Mouse (Mus musculus) inflammation-experienced regulatory T-cells, adult 6 months (primary cell): ENCODE measurements around the gene Rab34. TPM values are rescaled to one million over a fixed set of nuclear protein-coding genes. Genes with fewer than 3 reads are reported as not detected.
A peak's percentile ranks its signal among the peaks of the same experiment; 100 is the strongest.

Experiments used
- ATAC-seq: one replicate; pipeline ENCODE4 v1.8.0; 2017
- polyA plus RNA-seq, 3 experiments: library from polyadenylated mRNA; unstranded; fragments of 100-300 nt; shearing (Covaris generic); gene quantifications; one replicate each; pipeline ENCODE4 v1.2.1; 2017

Gene Rab34
- polyA plus RNA-seq, 3 experiments from 2014 or later, result 1.4 TPM; not detected in 2

DNA sequence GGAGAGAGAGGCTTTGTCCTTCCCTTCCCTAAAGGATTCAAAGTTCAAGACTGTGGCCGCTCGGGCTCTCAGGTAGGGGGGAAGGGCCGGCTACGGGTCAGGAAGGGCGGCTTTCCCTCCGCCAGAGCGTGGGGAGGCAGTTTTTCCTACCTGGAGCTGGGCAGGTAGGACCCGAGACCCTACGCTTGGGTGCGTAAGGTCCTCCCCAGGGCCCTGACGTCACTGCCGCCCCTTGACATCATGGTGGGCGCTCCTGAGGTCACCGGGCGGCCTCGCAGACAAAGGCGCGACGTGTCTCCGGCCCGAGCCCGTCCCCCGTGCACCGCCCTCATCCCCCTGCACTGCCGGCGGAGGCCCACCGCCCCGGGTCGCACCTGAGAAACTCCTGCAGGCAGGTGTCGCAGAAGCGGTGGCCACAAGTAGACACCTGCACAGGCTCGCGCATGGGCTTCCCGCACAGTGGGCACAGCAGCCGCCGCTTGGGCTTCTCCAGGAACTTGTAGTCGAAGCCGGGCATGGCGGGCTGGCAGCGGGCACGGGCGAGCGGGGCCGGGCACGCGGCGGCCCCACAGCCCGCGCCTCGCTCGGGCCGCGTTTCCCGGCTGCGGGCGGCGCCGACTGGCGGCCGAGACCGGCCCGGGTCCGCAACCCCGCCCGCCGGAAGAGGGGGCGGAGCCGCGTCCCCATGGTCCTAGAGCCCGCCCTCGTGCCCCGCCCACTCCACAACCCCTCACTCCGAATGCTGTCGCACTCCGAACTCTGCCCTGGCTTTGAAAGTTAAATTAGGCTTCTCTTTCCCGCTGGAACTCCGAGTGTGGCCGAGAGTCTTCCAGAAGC, 23.1 kb upstream of the Rab34 start, which contains the start of gene Traf4:
TSS of gene Traf4 (minus strand) at position 666 of the 837 bp plus-strand sequence.
- peak; percentile 63 for ATAC-seq

DNA sequence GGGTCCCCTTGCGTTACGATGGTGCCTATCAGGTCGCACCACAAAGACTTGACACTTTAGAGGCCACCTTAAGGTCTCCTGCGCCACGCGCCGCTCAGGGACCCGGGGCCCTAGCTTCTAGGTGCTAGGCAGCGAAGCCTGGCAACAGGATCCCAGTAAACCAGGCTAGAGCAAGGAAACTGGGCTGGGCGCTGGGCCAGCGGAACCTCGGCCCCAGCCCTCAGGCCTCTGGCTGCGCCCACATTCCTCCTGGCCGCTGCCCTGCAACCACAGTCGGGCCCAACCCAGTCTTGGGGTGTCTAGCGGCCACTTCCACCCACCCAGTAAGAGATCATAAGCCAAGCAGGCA, 22.5 kb upstream of the Rab34 start:
- peak; percentile 10 for ATAC-seq

DNA sequence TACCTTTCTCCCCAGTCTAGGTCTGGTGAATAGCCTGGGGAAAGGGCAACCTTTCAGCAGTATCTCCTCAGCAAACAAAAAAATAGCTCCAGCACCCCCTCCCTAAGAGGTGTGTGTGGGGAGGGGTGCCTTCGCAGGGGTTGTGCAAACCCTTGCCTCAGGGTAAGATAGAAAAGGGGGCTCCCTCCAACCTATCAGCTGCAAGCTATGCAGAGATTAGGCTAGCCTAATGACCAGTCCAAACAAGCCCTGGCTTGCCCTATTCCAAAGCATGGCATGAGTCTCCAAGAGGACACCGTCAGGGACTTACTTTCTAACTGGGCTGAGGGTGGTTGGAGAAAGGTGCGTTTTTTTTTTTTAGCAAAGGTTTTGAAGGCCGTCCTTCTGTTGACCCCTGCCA, 22.1 kb upstream of the Rab34 start:
- ATAC-seq, result no peak

DNA sequence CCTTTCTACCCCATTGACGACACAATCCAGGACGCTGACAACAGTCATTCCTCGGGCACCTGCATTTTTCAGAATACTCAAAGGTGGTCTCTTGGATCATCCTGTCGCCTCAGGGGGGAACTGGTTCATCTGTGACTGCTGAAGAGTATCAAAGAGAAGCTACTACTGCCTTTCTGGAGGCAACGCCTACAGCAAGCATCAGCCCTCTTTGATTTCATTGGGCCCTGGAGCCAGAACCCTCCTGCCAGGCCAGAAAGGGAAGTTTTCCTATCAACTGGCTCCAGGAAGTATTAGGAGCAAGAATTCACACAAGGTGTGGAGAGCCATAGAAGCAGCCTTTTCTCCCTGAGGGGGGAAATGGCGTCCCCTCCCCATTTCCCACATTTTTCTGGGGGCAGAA, 21.6 kb upstream of the Rab34 start:
- no peak for ATAC-seq

DNA sequence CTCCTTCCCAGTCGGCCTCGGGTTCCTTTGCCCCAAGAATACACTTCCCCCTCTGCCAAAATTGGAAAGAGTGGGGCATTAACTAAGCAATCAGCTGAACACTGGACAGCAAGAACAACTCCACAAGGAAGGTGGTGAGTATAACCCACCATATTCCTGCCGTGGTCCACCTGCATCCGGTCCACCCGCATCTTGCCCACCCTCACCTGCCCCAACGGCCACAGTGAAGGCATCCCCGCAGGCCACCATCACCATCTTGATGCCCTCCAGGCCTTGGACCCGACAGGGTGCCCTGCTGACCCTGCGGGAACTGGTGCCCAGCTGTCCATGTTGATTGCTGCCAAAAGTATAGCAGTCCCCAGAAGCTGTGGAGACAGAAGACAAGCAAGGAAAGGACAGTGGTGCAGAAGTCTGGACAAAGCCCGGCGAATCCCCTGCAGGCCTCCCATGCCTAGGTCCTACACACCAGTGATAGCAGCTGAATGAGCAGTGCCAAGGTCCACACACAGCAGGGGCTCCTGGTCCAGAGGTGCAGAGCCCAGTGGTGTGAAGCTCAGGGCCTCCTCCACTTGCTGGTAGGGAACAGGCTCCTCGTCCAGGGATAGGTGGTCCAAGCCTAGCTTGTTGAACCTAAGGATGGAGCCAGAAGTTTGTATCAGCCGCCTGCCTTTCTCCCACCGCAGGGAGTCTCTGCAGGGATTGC, 20.8 kb upstream of the Rab34 start:
- ATAC-seq, result no peak

DNA sequence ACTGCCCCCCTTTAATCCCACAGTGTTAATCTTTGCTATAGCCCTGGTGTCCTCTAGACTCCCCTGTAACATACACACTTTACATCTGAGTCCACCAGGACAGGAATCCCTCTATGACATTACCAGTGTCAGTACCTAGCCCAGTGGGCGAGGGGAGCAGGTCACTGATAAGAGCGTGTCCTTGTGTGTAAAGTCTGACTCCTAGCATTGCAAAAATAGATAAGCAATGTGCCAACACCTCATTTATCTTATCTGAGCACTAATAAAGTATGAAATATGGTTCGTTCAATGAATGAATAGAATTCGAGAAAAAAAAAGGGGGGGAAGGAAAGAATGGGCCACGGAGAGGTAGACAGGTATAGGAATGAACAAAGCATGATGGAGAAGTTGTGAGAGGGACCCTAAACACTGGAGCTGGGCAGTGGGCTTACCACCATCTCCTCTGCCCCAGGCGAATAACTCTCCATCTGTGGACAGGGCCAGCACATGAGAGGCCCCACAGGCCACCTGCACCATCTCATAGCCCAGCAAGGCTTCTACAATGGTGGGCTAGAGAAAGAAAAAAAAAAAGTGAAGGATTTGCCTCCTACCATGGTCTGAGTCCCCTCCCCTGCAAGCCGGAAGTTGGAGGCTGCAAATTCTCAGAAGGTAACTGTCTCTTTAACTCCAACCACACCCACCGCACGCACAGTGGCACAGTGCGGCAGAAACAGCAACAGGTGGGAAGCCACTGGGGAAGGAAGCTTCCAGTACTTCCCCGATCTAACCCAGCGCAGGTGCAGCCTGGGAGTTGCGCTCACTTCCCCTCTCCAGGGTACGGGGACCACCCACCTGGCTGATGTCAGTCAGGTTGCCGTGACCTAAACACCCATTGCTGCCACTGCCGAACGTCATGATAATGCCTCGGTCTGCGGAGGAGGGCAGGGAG, 19.4 kb upstream of the Rab34 start:
- peak; percentile 68 for ATAC-seq

DNA sequence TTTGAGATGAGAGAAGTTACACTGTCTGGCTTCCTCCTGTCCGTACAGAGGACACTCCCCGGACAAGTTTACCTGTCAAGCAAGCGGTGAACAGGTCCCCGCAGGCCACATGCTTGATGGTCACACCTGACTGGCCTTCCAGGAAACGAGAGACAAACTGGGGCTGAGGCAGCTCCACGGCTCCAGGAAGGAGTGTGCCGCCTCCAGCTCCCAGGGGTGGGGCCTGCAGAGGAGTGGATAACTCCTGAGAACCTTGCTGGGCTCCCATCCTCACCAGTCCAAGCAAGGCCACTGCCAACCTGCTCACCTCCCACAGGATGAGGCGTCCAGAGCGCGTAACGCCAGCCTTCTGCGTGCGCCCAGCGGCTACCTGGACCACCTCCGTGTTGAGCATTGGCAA, 17.9 kb upstream of the Rab34 start:
- no peak for ATAC-seq

DNA sequence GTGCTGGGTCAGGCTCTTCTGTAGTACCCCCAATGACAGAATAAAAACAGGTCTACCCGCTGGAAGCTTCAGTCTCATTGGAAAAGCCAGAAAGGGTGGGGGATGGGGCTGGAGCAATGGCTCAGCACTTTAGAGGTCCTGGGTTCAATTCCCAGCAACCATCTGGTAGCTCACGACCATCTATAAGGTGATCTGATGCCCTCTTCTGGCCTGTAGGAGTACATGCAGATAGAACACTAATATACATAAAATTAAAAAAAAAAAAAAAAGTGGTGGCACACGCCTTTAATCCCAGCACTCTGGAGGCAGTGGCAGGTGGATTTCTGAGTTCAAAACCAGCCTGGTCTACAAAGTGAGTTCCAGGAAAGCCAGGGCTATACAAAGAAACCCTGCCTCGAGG, 16.9 kb upstream of the Rab34 start:
- ATAC-seq, result no peak

DNA sequence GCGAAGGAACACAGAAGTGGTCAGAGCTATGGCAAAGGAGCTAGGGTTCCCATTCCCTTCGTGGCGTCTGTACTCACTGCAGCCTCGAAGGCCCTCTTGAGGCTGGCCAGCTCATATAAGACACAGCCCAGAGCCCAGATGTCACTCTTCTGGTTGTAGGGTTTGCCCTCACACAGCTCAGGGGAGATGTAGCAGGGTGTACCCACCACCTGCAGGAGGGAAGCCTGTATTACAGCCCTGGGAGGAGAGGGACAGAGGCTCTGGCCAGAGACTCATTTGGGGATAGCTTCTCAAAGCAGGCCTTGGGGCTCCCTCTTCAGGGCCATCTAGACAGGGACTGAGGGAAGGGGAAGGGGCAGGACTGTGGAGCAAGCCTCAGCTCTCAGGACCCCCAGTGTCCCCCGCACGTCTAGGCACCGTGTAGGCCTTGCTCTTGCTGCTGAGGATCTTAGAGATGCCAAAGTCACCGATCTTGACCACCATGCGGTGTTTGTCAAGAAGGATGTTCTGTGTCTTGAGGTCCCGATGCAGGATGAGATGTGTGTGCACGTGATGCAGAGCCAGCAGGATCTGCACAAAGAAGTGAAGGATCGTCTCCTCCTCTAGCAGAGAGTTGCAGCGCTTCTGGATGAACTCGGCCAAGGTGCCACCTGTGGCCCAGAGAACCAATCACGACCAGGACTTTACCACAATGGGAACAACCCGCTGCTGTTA, 16.0 kb upstream of the Rab34 start:
- ATAC-seq, result no peak

DNA sequence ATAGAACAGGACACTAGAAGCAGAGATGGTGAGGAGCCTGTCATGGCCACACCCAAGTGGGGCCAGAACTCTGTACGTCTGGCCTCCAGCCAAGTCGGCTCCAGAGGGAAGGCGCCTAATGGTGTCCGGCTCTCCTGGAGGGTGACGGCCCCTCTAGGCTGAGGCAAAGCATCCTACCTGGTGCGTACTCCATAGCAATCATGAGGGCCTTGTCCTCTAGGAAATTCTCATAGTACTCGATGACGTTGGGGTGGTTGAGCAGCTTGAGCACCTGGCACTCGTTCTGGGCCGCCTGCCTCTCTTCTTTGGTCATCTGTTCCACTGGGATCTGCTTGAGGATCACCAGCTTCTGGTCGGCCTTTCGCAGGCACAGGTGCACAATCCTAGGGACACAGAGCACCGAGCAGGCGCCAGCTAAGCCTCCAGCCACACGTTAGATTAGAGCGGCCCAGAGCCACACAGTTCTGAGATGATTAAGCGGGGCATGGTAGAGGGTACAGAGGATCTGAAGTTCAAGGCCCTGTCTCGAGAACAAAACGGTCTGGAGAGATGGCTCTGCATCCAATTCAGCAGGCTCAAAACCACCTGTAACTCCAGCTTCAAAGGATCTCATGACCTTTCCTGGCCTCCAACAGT, 15.4 kb upstream of the Rab34 start:
- no peak for ATAC-seq

DNA sequence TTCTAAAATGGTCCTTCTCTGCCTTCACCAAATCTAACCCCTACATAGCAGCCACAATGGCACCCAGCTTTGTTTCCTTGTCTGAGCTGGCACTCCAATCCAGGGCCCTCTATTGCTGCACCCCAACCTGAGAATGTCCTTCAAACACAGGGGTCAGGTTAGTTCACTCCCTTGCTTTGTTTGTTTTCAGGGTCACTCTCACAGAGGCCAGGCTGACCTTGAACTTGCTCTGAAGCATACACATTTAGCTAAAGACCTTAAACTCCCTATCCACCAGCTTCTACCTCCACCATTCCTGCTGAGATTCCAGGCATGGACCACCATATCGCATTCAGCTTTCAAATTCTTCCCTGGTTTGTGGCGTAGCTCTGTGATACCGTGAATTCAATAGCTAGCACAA, 13.7 kb upstream of the Rab34 start:
- no peak for ATAC-seq

DNA sequence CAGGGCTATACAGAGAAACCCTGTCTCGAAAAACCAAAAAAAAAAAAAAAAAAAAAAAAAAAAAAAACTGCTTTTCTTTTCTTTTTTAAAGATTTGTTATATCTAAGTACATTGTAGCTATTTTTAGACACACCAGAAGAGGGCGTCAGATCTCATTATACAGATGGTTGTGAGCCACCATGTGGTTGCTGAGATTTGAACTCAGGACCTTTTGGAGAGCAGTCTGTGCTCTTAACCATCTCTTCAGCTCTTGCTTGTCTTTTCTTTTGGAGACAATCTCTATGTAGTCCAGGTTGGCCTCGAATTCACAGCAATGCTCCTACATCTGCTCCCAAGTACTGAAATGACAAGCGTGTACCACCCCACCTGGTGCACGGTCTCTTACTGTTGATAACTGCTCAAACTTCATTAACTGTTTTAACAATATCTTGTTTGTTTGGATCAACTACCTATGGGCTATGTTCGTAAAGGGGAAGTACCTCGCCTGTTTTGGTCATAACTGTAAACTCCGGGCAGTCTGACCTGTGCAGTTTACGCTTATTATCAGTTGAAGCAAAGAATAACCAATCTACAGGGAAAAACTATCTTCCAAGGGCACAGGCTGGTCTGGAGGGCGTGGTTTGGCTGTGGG, 12.3 kb upstream of the Rab34 start:
- ATAC-seq, result no peak

DNA sequence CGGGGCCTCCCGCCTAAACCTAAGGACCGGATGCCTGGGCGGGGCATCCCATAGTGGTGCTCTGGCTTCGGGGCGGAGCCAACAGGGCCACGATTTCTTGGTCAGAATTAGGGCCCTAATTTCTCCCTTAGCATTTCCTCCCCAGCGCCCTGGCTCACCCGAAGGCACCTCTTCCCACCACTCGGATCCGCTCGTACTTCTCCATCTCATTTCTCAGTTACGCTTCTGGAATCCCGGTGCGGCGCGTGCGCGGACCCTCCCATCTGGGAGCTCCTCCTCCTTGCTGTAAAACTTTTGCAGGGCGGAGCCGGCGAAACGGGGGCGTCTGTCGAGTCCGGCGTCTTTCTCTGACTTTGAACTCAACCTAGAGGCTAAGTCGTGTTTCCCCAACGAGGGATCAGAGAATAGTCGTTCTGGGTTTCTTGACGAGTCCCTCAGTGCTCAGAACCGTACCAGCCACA, 11.8 kb upstream of the Rab34 start, which contains the start of the genes Nek8 and Tlcd1:
TSS of gene Nek8 (minus strand) at position 274 of the 461 bp plus-strand sequence.
TSS of gene Tlcd1 (plus strand) at position 310 of the 461 bp plus-strand sequence.
- ATAC-seq, result peak; percentile 67

DNA sequence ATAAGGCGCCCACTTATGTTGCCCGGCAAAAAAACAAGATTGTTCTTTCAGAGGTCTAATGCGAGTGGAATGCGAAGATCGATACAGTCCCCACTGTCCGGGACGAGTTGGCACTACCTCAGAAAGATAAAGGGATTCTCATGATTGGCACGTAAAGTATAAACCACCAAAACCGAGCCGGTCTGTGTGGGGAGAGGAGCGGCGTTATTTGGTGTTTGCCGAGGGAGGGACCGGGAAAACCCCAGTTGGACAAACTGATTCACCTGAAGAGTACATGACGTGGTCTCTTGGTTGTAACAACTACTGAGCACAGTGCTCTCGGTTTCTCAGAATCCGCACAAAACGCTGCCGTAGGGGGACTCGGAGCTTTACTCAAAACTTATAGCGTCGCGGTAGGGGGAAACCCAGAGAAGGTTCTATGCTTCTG, 11.3 kb upstream of the Rab34 start:
- ATAC-seq, result peak; percentile 22

DNA sequence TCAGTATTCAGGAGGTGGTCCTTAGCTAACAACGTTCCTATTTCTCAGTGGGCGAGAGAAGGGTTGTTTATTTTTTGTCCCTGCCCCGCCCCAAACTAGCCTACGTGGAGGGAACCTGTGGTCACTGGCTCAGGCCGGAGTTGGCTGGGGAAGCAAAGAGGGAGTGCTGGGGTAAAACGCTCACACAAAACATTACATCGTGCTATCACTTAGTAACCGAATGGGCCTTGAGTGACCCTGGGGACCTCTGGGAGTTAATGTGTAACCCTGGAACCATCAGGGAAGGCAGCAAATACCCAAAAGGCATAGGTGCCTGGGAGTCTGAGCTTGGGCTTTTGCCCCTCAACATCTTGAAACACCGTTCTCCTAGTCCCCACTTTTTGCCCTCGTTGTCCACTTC, 10.8 kb upstream of the Rab34 start:
- no peak for ATAC-seq

DNA sequence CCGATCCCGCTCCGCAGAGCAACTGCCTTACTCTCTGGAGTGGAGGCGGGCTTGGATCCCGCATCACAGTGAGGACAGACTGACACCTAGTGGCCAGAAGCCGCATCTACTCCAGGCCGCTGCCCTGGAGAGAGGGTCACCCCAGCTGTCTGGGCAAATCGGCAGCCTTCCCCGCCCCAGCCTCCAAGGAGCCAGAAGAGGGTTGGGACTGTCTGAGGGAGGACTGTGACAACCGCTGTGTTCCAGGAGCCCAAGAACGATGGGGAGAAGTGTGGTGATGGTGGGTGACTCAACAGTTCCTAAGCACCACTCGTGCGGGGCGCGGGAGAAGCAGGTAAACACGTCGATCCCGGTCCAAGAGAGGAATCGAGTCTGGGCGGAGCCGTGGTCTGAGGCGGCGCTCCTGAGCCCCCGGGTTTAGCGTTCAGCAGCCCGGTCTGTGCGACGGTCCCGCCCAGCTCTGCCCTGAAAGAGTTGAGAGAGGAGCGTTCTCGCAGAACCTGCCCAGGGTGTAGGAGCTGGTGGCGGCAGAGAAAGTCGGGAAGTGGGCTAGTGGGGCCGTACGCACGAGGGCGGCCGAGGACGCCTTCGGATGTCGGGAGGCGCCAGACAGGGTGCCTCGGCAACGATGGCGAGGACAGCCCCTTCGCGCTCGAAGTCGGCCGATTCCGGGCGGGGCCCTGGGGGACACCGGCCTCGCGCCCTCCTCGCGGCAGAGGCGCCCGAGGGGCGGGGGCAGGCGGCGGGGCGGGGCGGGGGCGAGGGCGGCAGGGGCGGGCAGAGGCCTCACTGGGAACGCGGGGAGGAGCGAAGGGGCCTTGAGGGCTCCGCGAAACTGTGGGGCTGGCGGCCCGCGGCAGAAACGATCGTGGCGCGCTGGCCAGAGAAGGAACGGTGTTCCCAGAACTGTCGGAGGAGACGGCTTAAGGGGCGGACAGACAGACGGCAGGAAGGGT, 10.0 kb upstream of the Rab34 start:
- peak; percentile 59 for ATAC-seq

DNA sequence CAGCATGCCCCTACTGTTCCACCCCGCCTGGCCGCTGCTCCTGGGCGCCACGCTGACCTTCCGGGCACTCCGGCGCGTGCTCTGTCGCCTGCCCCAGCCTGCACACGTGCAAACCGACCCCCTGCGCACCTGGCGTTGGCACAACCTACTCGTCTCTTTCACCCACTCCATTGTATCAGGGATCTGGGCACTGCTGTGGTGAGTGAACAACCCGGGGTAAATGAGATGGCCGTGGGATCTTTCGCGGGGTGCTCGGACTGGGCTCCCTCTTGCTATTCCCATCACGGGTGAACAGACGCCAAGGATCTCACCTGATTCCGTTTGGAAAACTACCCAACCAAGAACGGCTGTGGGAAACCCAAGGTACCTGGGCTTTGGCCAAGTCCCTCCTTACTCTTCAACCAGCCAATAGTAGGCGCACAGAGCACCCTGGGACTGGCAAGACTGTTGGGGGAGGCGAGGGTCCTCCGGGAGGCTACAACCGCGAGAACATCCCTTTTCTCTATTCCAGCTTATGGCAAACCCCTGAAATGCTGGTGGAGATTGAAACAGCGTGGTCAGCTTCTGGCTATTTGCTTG, 9.3 kb upstream of the Rab34 start:
- ATAC-seq, result no peak

DNA sequence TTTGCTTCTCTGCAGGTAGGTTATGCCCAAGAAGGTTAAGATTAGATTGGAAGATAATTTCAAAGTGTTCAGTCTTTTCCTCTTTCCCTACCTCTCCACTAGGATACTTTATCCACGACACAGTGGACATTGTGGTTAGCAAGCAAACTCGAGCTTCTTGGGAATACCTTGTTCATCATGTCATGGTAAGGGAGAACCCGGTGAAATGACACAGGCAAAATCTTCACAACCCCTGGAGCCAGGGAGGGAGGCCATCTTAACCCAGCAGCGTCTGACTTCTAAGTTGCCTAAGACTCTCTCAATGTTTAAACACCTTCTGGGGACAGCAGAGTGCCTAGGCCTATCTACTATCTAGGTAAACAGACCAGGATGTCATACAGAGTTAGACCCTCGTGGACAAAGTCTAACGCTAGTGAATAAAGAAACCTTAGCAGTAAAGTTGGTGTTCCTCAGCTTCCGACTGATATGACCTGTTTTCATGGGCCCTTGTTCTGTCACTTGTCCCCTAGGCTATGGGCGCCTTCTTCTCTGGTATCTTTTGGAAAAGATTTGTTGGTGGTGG, 8.7 kb upstream of the Rab34 start:
- no peak for ATAC-seq
